Comparison of ENCODE assay signal across 35 mouse cellular contexts in the genomic region with DNA sequence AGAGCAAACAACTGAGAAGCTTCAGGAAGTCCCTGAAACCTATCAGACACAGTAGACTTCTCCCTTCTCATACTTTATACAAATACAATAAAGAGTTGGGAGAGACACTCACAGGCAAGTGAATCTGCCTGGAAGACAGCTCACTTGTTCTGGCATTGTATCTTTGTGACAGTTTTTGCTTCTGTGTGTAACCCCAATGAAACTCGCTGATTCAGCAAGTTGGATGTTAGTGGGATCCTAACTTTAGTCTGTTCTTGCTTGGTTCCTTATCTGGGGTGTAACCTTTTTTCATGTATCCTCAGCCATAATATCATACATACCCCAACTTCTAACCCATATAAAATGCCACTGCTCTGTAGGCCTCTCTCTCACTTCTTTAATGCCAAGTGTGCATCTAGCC.
"Had no signal": no experiment of that assay in that cellular context is flagged by ENCODE, and none has a peak within 500 bp of the region (broad histone marks: within the 10 kb centered on the region; RNA-seq: fewer than 3 reads in every experiment).

No protein-coding gene starts in this region.

- H3K27me3 ChIP-seq: heart, embryonic 12.5 days; heart, embryonic 13.5 days; heart, embryonic 15.5 days; hindbrain, embryonic 12.5 days; hindbrain, embryonic 13.5 days; hindbrain, embryonic 15.5 days; intestine, embryonic 15.5 days; kidney, embryonic 15.5 days had no signal

- H3K9ac ChIP-seq: heart, embryonic 12.5 days; heart, embryonic 13.5 days; heart, embryonic 15.5 days; hindbrain, embryonic 12.5 days; hindbrain, embryonic 13.5 days; hindbrain, embryonic 14.5 days; hindbrain, embryonic 15.5 days; intestine, embryonic 15.5 days; kidney, embryonic 15.5 days had no signal

- H3K9me3 ChIP-seq: heart, embryonic 10.5 days; heart, embryonic 12.5 days; heart, embryonic 13.5 days; heart, embryonic 15.5 days; hindbrain, embryonic 10.5 days; hindbrain, embryonic 12.5 days; hindbrain, embryonic 13.5 days; hindbrain, embryonic 15.5 days; intestine, embryonic 15.5 days; kidney, embryonic 15.5 days had no signal

- H3K4me3 ChIP-seq: heart, embryonic 10.5 days; heart, embryonic 12.5 days; heart, embryonic 13.5 days; heart, embryonic 15.5 days; hindbrain, embryonic 10.5 days; hindbrain, embryonic 12.5 days; hindbrain, embryonic 13.5 days; hindbrain, embryonic 15.5 days; intestine, embryonic 15.5 days; kidney, embryonic 15.5 days; layer of hippocampus, adult 2 months had no signal

- H3K27ac ChIP-seq: heart, embryonic 10.5 days; heart, embryonic 13.5 days; heart, embryonic 15.5 days; hindbrain, embryonic 10.5 days; hindbrain, embryonic 12.5 days; hindbrain, embryonic 13.5 days; hindbrain, embryonic 14.5 days; hindbrain, embryonic 15.5 days; hindbrain, postnatal 0 days; intestine, embryonic 15.5 days; kidney, embryonic 15.5 days; kidney, postnatal 0 days; layer of hippocampus, adult 2 months had no signal

- DNase-seq: heart, postnatal 10 days; heart, postnatal 14 days; heart, postnatal 36 days; heart, postnatal 4 days; kidney, adult 11 months; kidney, adult 18-20 months; kidney, adult 2 months; kidney, adult 8-10 months; kidney, adult 9 months; kidney, postnatal 10 days; kidney, postnatal 14 days; kidney, postnatal 25 days; kidney, postnatal 36 days; kidney, postnatal 4 days; layer of hippocampus, adult 9-11 months; layer of hippocampus, postnatal 36 days had no signal

- H3K4me1 ChIP-seq: heart, embryonic 10.5 days; heart, embryonic 12.5 days; heart, embryonic 13.5 days; heart, embryonic 15.5 days; hindbrain, embryonic 10.5 days; hindbrain, embryonic 12.5 days; hindbrain, embryonic 13.5 days; hindbrain, embryonic 15.5 days; intestine, embryonic 15.5 days; kidney, embryonic 15.5 days had no signal

- H3K36me3 ChIP-seq: heart, embryonic 10.5 days; heart, embryonic 12.5 days; heart, embryonic 13.5 days; heart, embryonic 15.5 days; hindbrain, embryonic 10.5 days; hindbrain, embryonic 12.5 days; hindbrain, embryonic 13.5 days; hindbrain, embryonic 15.5 days; intestine, embryonic 15.5 days; kidney, embryonic 15.5 days had no signal

- H3K4me2 ChIP-seq: heart, embryonic 11.5 days; heart, embryonic 12.5 days; heart, embryonic 13.5 days; heart, embryonic 15.5 days; hindbrain, embryonic 12.5 days; hindbrain, embryonic 13.5 days; hindbrain, embryonic 14.5 days; hindbrain, embryonic 15.5 days; intestine, embryonic 15.5 days; kidney, embryonic 15.5 days had no signal

- ATAC-seq: hindbrain, embryonic 16.5 days; hindbrain, postnatal 0 days; inflammation-experienced regulatory T-cells, adult 6 months; intestine, embryonic 15.5 days; intestine, embryonic 16.5 days; intestine, postnatal 0 days had no signal
